Mouse (Mus musculus) limb, embryonic 10.5 days (tissue): ENCODE measurements around the gene Itga4. TPM values are rescaled to one million over a fixed set of nuclear protein-coding genes. Genes with fewer than 3 reads are reported as not detected.

Experiments used
- DNase-seq: peaks from one replicate; pipeline ENCODE4 v3.0.0-alpha.2; 2017; ENCODE audit warnings: low spot score
- H3K27ac ChIP-seq: fragments of 300-500 bp; sonication (generic); 2 replicates; pipeline ENCODE4 v1.5.1; 2016; ENCODE audit warnings: mild to moderate bottlenecking
- H3K27me3 ChIP-seq: fragments of 300-500 bp; sonication (generic); 2 replicates; pipeline ENCODE4 v1.6.1; 2016; ENCODE audit warnings: low read depth, mild to moderate bottlenecking; ENCODE audit not compliant: poor library complexity, severe bottlenecking
- H3K36me3 ChIP-seq: fragments of 300-500 bp; sonication (generic); 2 replicates; pipeline ENCODE4 v1.6.1; 2016; ENCODE audit warnings: mild to moderate bottlenecking, moderate library complexity
- H3K4me1 ChIP-seq: fragments of 300-500 bp; sonication (generic); 2 replicates; pipeline ENCODE4 v1.6.1; 2016
- H3K4me3 ChIP-seq: fragments of 300-500 bp; sonication (generic); 2 replicates; pipeline ENCODE4 v1.5.1; 2016; ENCODE audit warnings: mild to moderate bottlenecking, moderate library complexity
- H3K9me3 ChIP-seq: fragments of 300-500 bp; sonication (generic); replicated peaks from 2 replicates; pipeline ENCODE4 v1.6.1; 2016; ENCODE audit warnings: mild to moderate bottlenecking
- WGBS: fragments of 180-500 bp; shearing (Covaris S2); methylation state at CpG from one replicate; pipeline ENCODE4 v1.1.7; 2016; 5-methylcytosine and 5-hydroxymethylcytosine counted together
- polyA plus RNA-seq: library from polyadenylated mRNA; unstranded; fragments of >200 nt; fragmentation: Nextera tagmentation; extraction: Ambion mirVana; gene quantifications from 2 replicates; pipeline ENCODE4 v1.2.1, GENCODE M21; 2016

The Itga4 gene
- polyA plus RNA-seq, 1 experiment from 2014 or later = 5.2 TPM

- Histone ChIP-seq H3K9me3 (no peaks in the 10 kb centered on the region), H3K27me3 (no peaks in the 10 kb centered on the region), H3K36me3 (no peaks in the 10 kb centered on the region), H3K4me1 (no peaks in the 10 kb centered on the region), H3K4me3 (no peak overlapping the region), H3K27ac (no peak overlapping the region)
- WGBS = 82% methylated on average over 1 of the region's 1 CpGs
- no peak for DNase-seq
Observed at GRCm38 (mm10) chr2:79339003-79339402, 83.8 kb downstream of the Itga4 start.

GRCm38 (mm10) chr2:79343115-79343514, 87.9 kb downstream of the Itga4 start:
- Histone ChIP-seq H3K27ac (no peak overlapping the region), H3K36me3 (no peaks in the 10 kb centered on the region), H3K4me3 (no peak overlapping the region), H3K9me3 (no peaks in the 10 kb centered on the region), H3K4me1 (no peaks in the 10 kb centered on the region), H3K27me3 (no peaks in the 10 kb centered on the region)
- WGBS = 91% methylated on average over 8 of the region's 8 CpGs
- no peak for DNase-seq

GRCm38 (mm10) chr2:79351179-79352099, 96.2 kb downstream of the Itga4 start:
- 83% methylated on average over 6 of the region's 6 CpGs for WGBS
- Histone ChIP-seq H3K4me3 (no peak overlapping the region), H3K27ac (no peak overlapping the region), H3K27me3 (no peaks in the 10 kb centered on the region), H3K4me1 (no peaks in the 10 kb centered on the region), H3K9me3 (no peaks in the 10 kb centered on the region), H3K36me3 (no peaks in the 10 kb centered on the region)
- no peak for DNase-seq

- 85% methylated on average over 4 of the region's 4 CpGs for WGBS
- Histone ChIP-seq H3K27ac (no peak overlapping the region), H3K27me3 (no peaks in the 10 kb centered on the region), H3K9me3 (no peaks in the 10 kb centered on the region), H3K4me1 (no peaks in the 10 kb centered on the region), H3K36me3 (no peaks in the 10 kb centered on the region), H3K4me3 (no peak overlapping the region)
- no peak for DNase-seq
Observed at GRCm38 (mm10) chr2:79352100-79352802, 97.0 kb downstream of the Itga4 start.

- Histone ChIP-seq H3K4me1 (no peaks in the 10 kb centered on the region), H3K36me3 (no peaks in the 10 kb centered on the region), H3K9me3 (no peaks in the 10 kb centered on the region), H3K4me3 (no peak overlapping the region), H3K27ac (no peak overlapping the region), H3K27me3 (no peaks in the 10 kb centered on the region)
- DNase-seq = no peak
- 94% methylated on average over 16 of the region's 16 CpGs for WGBS
Observed at GRCm38 (mm10) chr2:79354773-79355172, 99.5 kb downstream of the Itga4 start.

GRCm38 (mm10) chr2:79357835-79358234, 102.6 kb downstream of the Itga4 start:
- 89% methylated on average over 3 of the region's 3 CpGs for WGBS
- H3K27ac ChIP-seq = no peak overlapping the region
- H3K36me3 ChIP-seq = no peaks in the 10 kb centered on the region
- H3K4me3 ChIP-seq = no peak overlapping the region
- no peak for DNase-seq
- no peaks in the 10 kb centered on the region for H3K9me3 ChIP-seq
- H3K4me1 ChIP-seq = no peaks in the 10 kb centered on the region
- H3K27me3 ChIP-seq = no peaks in the 10 kb centered on the region

- 72% methylated on average over 6 of the region's 6 CpGs for WGBS
Observed at GRCm38 (mm10) chr2:79362029-79362428, 106.8 kb downstream of the Itga4 start.

GRCm38 (mm10) chr2:79363920-79364319, 108.7 kb downstream of the Itga4 start:
- H3K4me3 ChIP-seq = no peak overlapping the region
- no peak for DNase-seq
- no peaks in the 10 kb centered on the region for H3K27me3 ChIP-seq
- no peaks in the 10 kb centered on the region for H3K36me3 ChIP-seq
- H3K9me3 ChIP-seq = no peaks in the 10 kb centered on the region
- 82% methylated on average over 6 of the region's 6 CpGs for WGBS
- H3K4me1 ChIP-seq = peaks cover 2% of the 10 kb centered on the region; the same call in 1 of the 2 replicates
- no peak overlapping the region for H3K27ac ChIP-seq

More at GRCm38 (mm10) chr2:79362029-79362428, 106.8 kb downstream of the Itga4 start:
- Histone ChIP-seq H3K27ac (no peak overlapping the region), H3K36me3 (no peaks in the 10 kb centered on the region), H3K27me3 (no peaks in the 10 kb centered on the region), H3K4me1 (no peaks in the 10 kb centered on the region), H3K9me3 (no peaks in the 10 kb centered on the region), H3K4me3 (no peak overlapping the region)
- no peak for DNase-seq

- Histone ChIP-seq H3K4me1 (peaks cover 5% of the 10 kb centered on the region; the same call in 1 of the 2 replicates), H3K9me3 (no peaks in the 10 kb centered on the region), H3K27me3 (no peaks in the 10 kb centered on the region), H3K36me3 (no peaks in the 10 kb centered on the region), H3K4me3 (no peak overlapping the region), H3K27ac (no peak overlapping the region)
- WGBS = 78% methylated on average over 18 of the region's 18 CpGs
- no peak for DNase-seq
Observed at GRCm38 (mm10) chr2:79367451-79368450, 112.5 kb downstream of the Itga4 start.

GRCm38 (mm10) chr2:79368661-79369060, 113.4 kb downstream of the Itga4 start:
- 84% methylated on average over 12 of the region's 12 CpGs for WGBS
- H3K4me1 ChIP-seq = peaks cover 5% of the 10 kb centered on the region; the same call in 1 of the 2 replicates
- no peaks in the 10 kb centered on the region for H3K9me3 ChIP-seq
- H3K36me3 ChIP-seq = no peaks in the 10 kb centered on the region
- no peaks in the 10 kb centered on the region for H3K27me3 ChIP-seq
- H3K4me3 ChIP-seq = no peak overlapping the region
- no peak for DNase-seq
- no peak overlapping the region for H3K27ac ChIP-seq

GRCm38 (mm10) chr2:79369061-79369524, 113.9 kb downstream of the Itga4 start:
- no peak overlapping the region for H3K4me3 ChIP-seq
- H3K27ac ChIP-seq = no peak overlapping the region
- no peaks in the 10 kb centered on the region for H3K36me3 ChIP-seq
- WGBS = 64% methylated on average over 7 of the region's 7 CpGs
- no peak for DNase-seq
- H3K9me3 ChIP-seq = no peaks in the 10 kb centered on the region
- H3K27me3 ChIP-seq = no peaks in the 10 kb centered on the region
- peaks cover 5% of the 10 kb centered on the region; the same call in 1 of the 2 replicates for H3K4me1 ChIP-seq

GRCm38 (mm10) chr2:79369905-79370304, 114.7 kb downstream of the Itga4 start:
- Histone ChIP-seq H3K27ac (no peak overlapping the region), H3K4me3 (no peak overlapping the region), H3K9me3 (no peaks in the 10 kb centered on the region), H3K36me3 (no peaks in the 10 kb centered on the region), H3K4me1 (peaks cover 5% of the 10 kb centered on the region; the same call in 1 of the 2 replicates), H3K27me3 (no peaks in the 10 kb centered on the region)
- 89% methylated on average over 4 of the region's 4 CpGs for whole genome bisulfite sequencing
- DNase-seq = no peak
